Mouse (Mus musculus): Measurements from ENCODE around the gene Plekhg6. TPM values are rescaled to one million over a fixed set of nuclear protein-coding genes. Genes with fewer than 3 reads are reported as not detected.

The Plekhg6 gene
- under 1 TPM in 1 of 2 experiments, not detected in 1; 0.13 TPM for total RNA-seq (2021)
- long read RNA-seq, experiment 1, result 0 reads
- long read RNA-seq, experiment 2, result 0 reads

GRCm38 (mm10) chr6:125380372-125381360, at the start of gene Plekhg6:
Gene Plekhg6 (minus strand): TSS chr6:125380793.
- no peak for DNase-seq (ENCODE audit: low spot score in 2 of 2)

GRCm38 (mm10) chr6:125429741-125430140, 49.1 kb upstream of the Plekhg6 start:
- no peak for DNase-seq (ENCODE audit: low spot score in 2 of 2)

- peak; percentile 81 to 85 for DNase-seq (ENCODE audit: low spot score in 2 of 2)
Measured at GRCm38 (mm10) chr6:125426383-125427360, 46.1 kb upstream of the Plekhg6 start.

GRCm38 (mm10) chr6:125425205-125426090, 44.9 kb upstream of the Plekhg6 start:
- no peak for DNase-seq (ENCODE audit: low spot score in 2 of 2)

GRCm38 (mm10) chr6:125424156-125424555, 43.6 kb upstream of the Plekhg6 start:
- no peak for DNase-seq (ENCODE audit: low spot score in 2 of 2)

- no peak for DNase-seq (ENCODE audit: low spot score in 2 of 2)
Measured at GRCm38 (mm10) chr6:125423507-125423906, 42.9 kb upstream of the Plekhg6 start.

- DNase-seq (ENCODE audit: low spot score in 2 of 2), result no peak
Measured at GRCm38 (mm10) chr6:125423099-125423498, 42.5 kb upstream of the Plekhg6 start.

- DNase-seq (ENCODE audit: low spot score in 2 of 2), result peak; percentile 52 to 60
Measured at GRCm38 (mm10) chr6:125422051-125422822, 41.6 kb upstream of the Plekhg6 start.

GRCm38 (mm10) chr6:125420458-125421063, 40.0 kb upstream of the Plekhg6 start:
- no peak for DNase-seq (ENCODE audit: low spot score in 2 of 2)

GRCm38 (mm10) chr6:125418744-125419143, 38.2 kb upstream of the Plekhg6 start:
- DNase-seq (ENCODE audit: low spot score in 2 of 2), result peak; percentile 83 to 87

- DNase-seq (ENCODE audit: low spot score in 2 of 2), result no peak
Measured at GRCm38 (mm10) chr6:125413326-125413725, 32.7 kb upstream of the Plekhg6 start.

GRCm38 (mm10) chr6:125411661-125412060, 31.1 kb upstream of the Plekhg6 start:
- DNase-seq (ENCODE audit: low spot score in 2 of 2), result no peak

GRCm38 (mm10) chr6:125410995-125411547, 30.5 kb upstream of the Plekhg6 start:
- DNase-seq (ENCODE audit: low spot score in 2 of 2), result no peak

- DNase-seq (ENCODE audit: low spot score in 2 of 2), result no peak
Measured at GRCm38 (mm10) chr6:125410551-125410950, 30.0 kb upstream of the Plekhg6 start.

GRCm38 (mm10) chr6:125407657-125408056, 27.1 kb upstream of the Plekhg6 start:
- DNase-seq (ENCODE audit: low spot score in 2 of 2), result no peak

GRCm38 (mm10) chr6:125407224-125407623, 26.6 kb upstream of the Plekhg6 start:
- DNase-seq (ENCODE audit: low spot score in 2 of 2), result no peak

GRCm38 (mm10) chr6:125405461-125406382, 25.1 kb upstream of the Plekhg6 start:
- no peak for DNase-seq (ENCODE audit: low spot score in 2 of 2)

- DNase-seq (ENCODE audit: low spot score in 2 of 2), result no peak
Measured at GRCm38 (mm10) chr6:125389853-125390252, 9.3 kb upstream of the Plekhg6 start.

Data from adrenal gland, adult 18-20 months (tissue).